Mouse (Mus musculus) intestine, embryonic 15.5 days (tissue): ENCODE data around the gene Tgfbr2. TPM values are rescaled to one million over a fixed set of nuclear protein-coding genes. Genes with fewer than 3 reads are reported as not detected.

ENCODE experiments used
- ATAC-seq: fragments of 200-750 bp; cut with Nextera tagmentation; 2 replicates; pipeline ENCODE4 v1.8.0; 2017; ENCODE audit warnings: moderate TSS enrichment, moderate library complexity
- H3K27ac ChIP-seq: fragments of 300-500 bp; sonication (generic); 2 replicates; pipeline ENCODE4 v1.5.1; 2015; ENCODE audit warnings: mild to moderate bottlenecking, inconsistent platforms
- H3K27me3 ChIP-seq: fragments of 300-500 bp; sonication (generic); replicated peaks from 2 replicates; pipeline ENCODE4 v1.6.1; 2015; ENCODE audit warnings: inconsistent platforms
- H3K36me3 ChIP-seq: fragments of 300-500 bp; sonication (generic); 2 replicates; pipeline ENCODE4 v1.6.1; 2015; ENCODE audit warnings: inconsistent platforms
- H3K4me1 ChIP-seq: fragments of 300-500 bp; sonication (generic); replicated peaks from 2 replicates; pipeline ENCODE4 v1.6.1; 2015; ENCODE audit warnings: inconsistent platforms
- H3K4me2 ChIP-seq: fragments of 300-500 bp; sonication (generic); replicated peaks from 2 replicates; pipeline ENCODE4 v1.6.1; 2015; ENCODE audit warnings: mild to moderate bottlenecking, inconsistent platforms
- H3K4me3 ChIP-seq: fragments of 300-500 bp; sonication (generic); replicated peaks from 2 replicates; pipeline ENCODE4 v1.5.1; 2015; ENCODE audit warnings: inconsistent platforms
- H3K9ac ChIP-seq: fragments of 300-500 bp; sonication (generic); 2 replicates; pipeline ENCODE4 v1.6.1; 2015; ENCODE audit warnings: inconsistent platforms
- H3K9me3 ChIP-seq: fragments of 300-500 bp; sonication (generic); 2 replicates; pipeline ENCODE4 v1.6.1; 2016; ENCODE audit warnings: inconsistent platforms
- WGBS: fragments of 180-500 bp; shearing (Covaris S2); methylation state at CpG from one replicate; pipeline ENCODE4 v1.1.7; 2015; 5-methylcytosine and 5-hydroxymethylcytosine counted together
- polyA plus RNA-seq: library from polyadenylated mRNA; unstranded; fragments of >200 nt; fragmentation: Nextera tagmentation; extraction: Ambion mirVana; gene quantifications from 2 replicates; pipeline ENCODE4 v1.2.1, GENCODE M21; 2015

Gene Tgfbr2
- polyA plus RNA-seq, 1 experiment from 2014 or later, result 31.8 TPM

DNA sequence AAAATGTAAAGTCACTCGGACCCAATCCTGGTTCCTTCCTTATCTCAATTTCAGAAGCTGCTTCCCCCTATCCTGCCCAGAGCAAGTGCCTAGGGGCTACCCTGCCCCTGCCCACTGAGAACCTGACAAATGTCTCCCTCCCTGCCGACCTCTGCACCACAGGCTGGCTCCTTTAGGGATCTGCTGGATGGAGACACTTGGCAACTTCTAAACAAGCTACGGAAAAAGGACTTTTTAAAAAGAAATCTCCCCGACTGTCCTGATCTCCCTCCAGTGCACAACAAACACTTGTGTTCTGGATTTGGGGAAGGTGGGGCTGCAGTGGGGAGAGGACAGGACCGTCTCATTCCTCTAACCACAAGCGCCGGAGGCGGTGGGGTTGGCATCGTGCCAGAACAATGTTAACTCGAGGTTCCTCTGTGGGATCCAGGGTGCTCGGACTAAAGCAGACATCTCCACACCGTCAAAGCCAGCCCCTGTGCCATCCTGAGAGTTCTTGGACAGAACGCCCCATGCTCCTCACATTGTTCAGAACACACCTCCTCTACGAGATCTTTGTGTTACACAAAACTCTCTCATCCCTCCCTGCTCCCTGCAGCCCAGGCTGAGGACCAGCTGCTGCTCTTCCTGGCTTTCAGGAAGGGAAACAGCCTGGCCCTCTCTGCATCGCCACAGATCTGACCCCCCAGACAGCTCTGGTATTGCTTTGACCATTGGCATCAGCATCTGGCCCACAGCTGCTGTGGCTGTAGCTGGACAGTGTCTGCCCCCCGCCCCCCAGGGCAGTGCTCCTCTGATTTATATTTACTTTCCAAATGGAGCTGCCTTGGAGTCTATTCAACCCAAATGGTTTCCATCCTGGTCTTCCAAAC lies 76.2 kb downstream of the Tgfbr2 start:
- Histone ChIP-seq H3K27me3 (no peaks in the 10 kb centered on the region), H3K4me1 (peaks cover 14% of the 10 kb centered on the region), H3K4me2 (no peak overlapping the region), H3K9me3 (no peaks in the 10 kb centered on the region), H3K9ac (0 out of 2 replicates have a peak overlapping the region, but pooled peaks have one; percentile 1), H3K27ac (peak overlapping the region; percentile 75), H3K4me3 (no peak overlapping the region), H3K36me3 (peaks cover 6% of the 10 kb centered on the region; the same call in 1 of the 2 replicates)
- ATAC-seq, result peak; percentile 56
- 41% methylated on average over 16 of the region's 16 CpGs for WGBS

DNA sequence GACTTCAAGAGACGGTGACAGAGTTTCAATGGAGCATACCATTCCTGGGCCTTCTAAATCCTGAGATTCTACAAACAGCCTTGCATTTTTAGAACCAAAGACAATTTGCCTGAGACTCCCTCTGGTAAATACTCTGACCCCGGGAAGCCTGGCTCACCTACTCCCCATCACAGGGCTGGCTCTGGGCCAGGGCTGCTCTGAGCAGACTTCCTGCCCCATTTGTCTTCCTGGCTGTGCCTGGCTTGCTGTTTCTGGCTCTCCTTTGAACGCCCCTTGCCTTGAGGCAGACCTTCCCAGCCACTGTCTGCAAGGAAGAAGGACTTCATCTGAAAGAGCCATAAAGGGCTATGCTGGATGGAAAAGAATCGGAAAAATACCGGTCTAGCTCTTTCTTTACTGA lies 83.2 kb downstream of the Tgfbr2 start:
- 0 out of 2 replicates have a peak, but pooled peaks have one; percentile 39 for ATAC-seq
- peak overlapping the region; percentile 7; the same call in 1 of the 2 replicates for H3K27ac ChIP-seq
- H3K27me3 ChIP-seq, result no peaks in the 10 kb centered on the region
- H3K4me3 ChIP-seq, result no peak overlapping the region
- no peak overlapping the region for H3K9ac ChIP-seq
- H3K36me3 ChIP-seq, result peaks cover 5% of the 10 kb centered on the region
- H3K9me3 ChIP-seq, result no peaks in the 10 kb centered on the region
- no peaks in the 10 kb centered on the region for H3K4me1 ChIP-seq
- WGBS, result 33% methylated on average over 5 of the region's 5 CpGs
- no peak overlapping the region for H3K4me2 ChIP-seq

DNA sequence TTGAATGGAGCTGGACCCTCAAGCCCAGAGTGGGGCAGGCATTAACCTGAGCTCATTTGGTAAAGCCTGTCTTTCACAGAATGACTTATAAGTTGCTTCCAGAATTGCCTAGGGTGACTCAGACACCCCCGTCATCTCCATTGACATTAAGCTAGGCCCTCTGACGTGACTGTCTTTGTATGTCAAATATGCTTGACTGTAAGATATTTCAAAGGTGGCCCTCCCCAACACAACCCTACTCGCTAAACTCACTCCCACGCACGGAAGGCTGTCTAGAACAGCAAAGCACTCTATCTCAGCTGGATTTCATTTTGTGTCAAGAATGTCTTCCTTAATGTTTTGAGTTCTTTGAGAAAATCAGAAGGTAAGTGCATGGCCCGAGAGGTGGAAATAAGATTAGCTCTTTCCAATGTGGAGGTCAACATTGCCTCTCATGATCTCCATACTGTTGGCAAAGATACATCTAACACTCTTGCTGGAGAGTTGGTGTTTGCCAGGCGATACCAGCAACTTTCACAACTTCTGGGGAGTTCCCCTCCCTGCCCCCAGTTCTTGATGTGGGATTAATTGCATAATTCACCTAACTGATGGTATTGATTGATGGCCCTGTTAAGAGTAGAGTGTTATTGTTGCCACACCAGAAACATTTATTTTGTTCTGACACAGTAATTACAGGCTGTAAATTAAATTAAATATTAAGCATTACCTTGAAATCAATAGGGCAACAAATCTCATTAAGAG lies 83.9 kb downstream of the Tgfbr2 start:
- H3K4me1 ChIP-seq, result no peaks in the 10 kb centered on the region
- no peak for ATAC-seq
- H3K4me3 ChIP-seq, result no peak overlapping the region
- peaks cover 5% of the 10 kb centered on the region for H3K36me3 ChIP-seq
- no peaks in the 10 kb centered on the region for H3K9me3 ChIP-seq
- H3K9ac ChIP-seq, result no peak overlapping the region
- no peak overlapping the region for H3K27ac ChIP-seq
- WGBS, result 84% methylated on average over 7 of the region's 7 CpGs
- no peak overlapping the region for H3K4me2 ChIP-seq
- H3K27me3 ChIP-seq, result no peaks in the 10 kb centered on the region

DNA sequence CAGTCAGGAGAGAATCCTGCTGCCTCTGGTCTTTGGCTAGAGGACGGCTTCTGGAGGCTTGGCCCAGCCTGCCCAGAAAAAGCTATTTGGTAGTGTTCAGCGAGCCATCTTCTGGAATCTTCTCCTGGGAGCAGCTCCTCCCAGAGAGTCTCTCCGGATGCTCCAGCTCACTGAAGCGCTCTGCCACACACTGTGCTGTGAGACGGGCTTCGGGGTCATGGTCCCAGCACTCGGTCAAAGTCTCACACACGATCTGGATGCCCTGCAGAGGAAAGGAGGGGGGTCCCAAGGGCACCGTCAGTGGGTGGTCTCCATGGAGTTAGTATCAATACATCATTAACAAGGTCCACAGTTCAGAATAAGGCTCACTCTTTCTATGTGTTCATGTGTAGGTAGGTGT lies 84.9 kb downstream of the Tgfbr2 start:
- Histone ChIP-seq H3K9ac (no peak overlapping the region), H3K4me2 (no peak overlapping the region), H3K27ac (no peak overlapping the region), H3K36me3 (peaks cover 5% of the 10 kb centered on the region), H3K27me3 (no peaks in the 10 kb centered on the region), H3K4me3 (no peak overlapping the region), H3K9me3 (no peaks in the 10 kb centered on the region), H3K4me1 (no peaks in the 10 kb centered on the region)
- ATAC-seq, result no peak
- 91% methylated on average over 9 of the region's 9 CpGs for WGBS

DNA sequence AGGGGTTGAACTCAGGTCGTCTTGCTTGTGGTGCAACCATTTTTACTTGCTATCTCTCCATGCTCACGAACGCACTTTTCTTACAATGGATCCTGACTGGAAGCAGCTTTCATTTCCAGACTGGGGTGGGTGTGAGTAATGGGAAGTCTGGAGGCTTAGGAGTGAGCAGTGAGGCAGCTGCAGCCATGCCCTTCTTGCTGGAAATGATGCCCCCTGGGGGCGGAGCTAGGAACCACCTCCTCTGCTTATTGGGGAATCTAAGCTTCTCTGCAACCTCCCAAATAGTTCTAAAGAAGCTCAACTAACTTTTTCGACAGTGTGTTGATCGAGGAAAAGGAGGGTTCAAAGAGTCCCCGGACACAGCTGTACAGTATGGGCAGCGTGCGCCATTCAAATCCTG lies 86.2 kb downstream of the Tgfbr2 start:
- ATAC-seq, result no peak
- Histone ChIP-seq H3K4me2 (no peak overlapping the region), H3K4me3 (no peak overlapping the region), H3K27me3 (no peaks in the 10 kb centered on the region), H3K4me1 (no peaks in the 10 kb centered on the region), H3K27ac (no peak overlapping the region), H3K36me3 (peaks cover 5% of the 10 kb centered on the region), H3K9me3 (no peaks in the 10 kb centered on the region), H3K9ac (no peak overlapping the region)
- WGBS, result 90% methylated on average over 9 of the region's 9 CpGs

DNA sequence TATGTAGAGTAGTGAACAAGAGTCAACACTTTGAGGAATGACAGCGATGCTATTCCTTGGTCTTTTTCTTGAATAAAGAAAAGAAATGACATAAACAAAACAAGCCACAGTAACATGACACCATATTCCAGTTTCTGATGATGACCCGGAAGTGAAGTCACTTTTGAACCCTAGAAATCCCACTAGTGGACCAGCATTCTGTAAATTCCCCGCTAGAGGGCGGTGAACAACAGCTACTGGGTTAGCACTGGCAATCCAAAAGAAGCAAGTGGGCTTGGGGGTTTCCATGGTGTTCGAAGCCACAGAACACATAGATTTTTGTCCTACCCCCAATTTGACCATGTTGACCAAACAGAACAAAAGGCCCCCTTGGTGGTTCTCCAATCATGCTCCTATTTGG lies 87.3 kb downstream of the Tgfbr2 start:
- ATAC-seq, result no peak
- WGBS, result 29% methylated on average over 5 of the region's 5 CpGs

DNA sequence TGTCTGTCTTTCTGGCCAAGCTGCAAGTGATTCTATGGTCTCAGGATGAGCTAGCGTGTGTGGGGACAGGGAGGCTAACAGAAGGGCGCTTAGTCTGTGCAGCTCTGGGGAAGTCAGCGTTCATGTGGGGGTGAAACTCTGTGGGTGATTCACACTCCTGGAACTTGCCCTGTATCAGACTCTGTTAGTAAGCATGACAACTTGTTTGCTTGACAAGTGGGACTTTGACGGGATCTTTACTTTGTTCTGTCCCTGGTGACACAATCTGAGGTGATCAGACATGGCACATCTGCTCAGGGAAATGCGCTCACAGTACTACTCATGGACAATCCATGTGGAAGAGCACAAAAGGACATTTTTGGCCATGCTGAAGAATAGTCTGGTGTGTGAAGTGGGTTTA lies 87.9 kb downstream of the Tgfbr2 start:
- H3K27ac ChIP-seq, result no peak overlapping the region
- no peak for ATAC-seq
- no peak overlapping the region for H3K9ac ChIP-seq
- H3K4me2 ChIP-seq, result no peak overlapping the region
- no peaks in the 10 kb centered on the region for H3K4me1 ChIP-seq
- no peaks in the 10 kb centered on the region for H3K9me3 ChIP-seq
- H3K36me3 ChIP-seq, result peaks cover 5% of the 10 kb centered on the region; the same call in 1 of the 2 replicates
- WGBS, result 86% methylated on average over 5 of the region's 5 CpGs
- no peaks in the 10 kb centered on the region for H3K27me3 ChIP-seq
- no peak overlapping the region for H3K4me3 ChIP-seq

More for the DNA sequence above, 87.3 kb downstream of the Tgfbr2 start:
- H3K4me1 ChIP-seq, result no peaks in the 10 kb centered on the region
- no peak overlapping the region for H3K27ac ChIP-seq
- no peaks in the 10 kb centered on the region for H3K27me3 ChIP-seq
- H3K9ac ChIP-seq, result no peak overlapping the region
- H3K36me3 ChIP-seq, result peaks cover 5% of the 10 kb centered on the region
- no peaks in the 10 kb centered on the region for H3K9me3 ChIP-seq
- no peak overlapping the region for H3K4me2 ChIP-seq
- H3K4me3 ChIP-seq, result no peak overlapping the region

DNA sequence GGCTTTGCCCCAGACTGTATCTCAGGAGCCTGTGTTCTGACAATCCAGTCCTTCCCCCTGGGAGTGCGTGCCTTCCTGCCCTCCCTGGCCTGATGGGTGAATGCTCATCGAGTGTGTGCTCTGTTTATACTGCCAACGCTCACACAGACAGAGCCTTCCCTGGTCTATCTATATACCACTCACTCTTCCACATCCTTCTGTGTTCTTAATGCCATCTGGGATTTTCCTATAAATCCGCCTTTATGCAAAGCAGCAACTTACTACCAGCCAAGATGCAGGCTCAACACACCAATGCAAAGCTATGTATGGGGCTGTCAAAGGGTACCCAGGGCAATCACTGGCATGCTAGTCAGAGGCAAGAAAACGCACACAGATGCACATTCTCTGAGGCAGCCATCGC lies 89.2 kb downstream of the Tgfbr2 start:
- H3K36me3 ChIP-seq, result peaks cover 5% of the 10 kb centered on the region; the same call in 1 of the 2 replicates
- no peak overlapping the region for H3K4me2 ChIP-seq
- H3K4me1 ChIP-seq, result no peaks in the 10 kb centered on the region
- no peak overlapping the region for H3K9ac ChIP-seq
- H3K9me3 ChIP-seq, result no peaks in the 10 kb centered on the region
- H3K4me3 ChIP-seq, result no peak overlapping the region
- 77% methylated on average over 6 of the region's 6 CpGs for WGBS
- no peaks in the 10 kb centered on the region for H3K27me3 ChIP-seq
- H3K27ac ChIP-seq, result no peak overlapping the region
- ATAC-seq, result no peak

DNA sequence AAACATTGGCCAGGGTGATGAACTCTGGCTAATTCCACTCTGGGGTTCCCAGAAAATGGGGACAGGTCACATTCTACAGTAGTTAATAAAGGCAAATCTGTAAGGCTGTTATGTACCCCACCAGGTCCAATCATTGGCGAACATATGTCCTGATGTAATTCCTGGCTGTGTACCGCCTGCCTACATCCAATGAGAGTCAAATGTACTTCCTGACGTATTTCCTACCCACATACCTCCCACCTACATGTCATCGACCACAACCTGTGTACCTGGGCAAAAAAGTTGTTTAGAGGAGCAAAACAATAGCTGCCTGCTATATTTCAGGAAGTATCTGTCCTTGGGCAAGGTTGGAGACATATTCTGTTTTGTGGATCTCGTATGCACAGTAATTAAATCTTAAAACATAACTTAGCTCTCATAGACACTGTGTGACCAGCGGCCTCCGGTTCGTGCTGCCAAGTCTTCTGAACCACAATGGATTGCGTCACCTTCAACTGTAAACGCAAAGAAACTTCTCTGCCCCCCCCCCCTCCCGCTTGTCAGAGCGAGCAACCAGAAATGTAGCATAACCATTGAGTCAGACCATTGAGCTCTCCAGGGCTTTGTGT lies 90.7 kb downstream of the Tgfbr2 start:
- H3K9ac ChIP-seq, result no peak overlapping the region
- no peaks in the 10 kb centered on the region for H3K36me3 ChIP-seq
- ATAC-seq, result no peak
- no peak overlapping the region for H3K4me3 ChIP-seq
- no peaks in the 10 kb centered on the region for H3K4me1 ChIP-seq
- H3K27me3 ChIP-seq, result no peaks in the 10 kb centered on the region
- no peak overlapping the region for H3K4me2 ChIP-seq
- H3K9me3 ChIP-seq, result no peaks in the 10 kb centered on the region
- 81% methylated on average over 12 of the region's 12 CpGs for WGBS
- H3K27ac ChIP-seq, result no peak overlapping the region

DNA sequence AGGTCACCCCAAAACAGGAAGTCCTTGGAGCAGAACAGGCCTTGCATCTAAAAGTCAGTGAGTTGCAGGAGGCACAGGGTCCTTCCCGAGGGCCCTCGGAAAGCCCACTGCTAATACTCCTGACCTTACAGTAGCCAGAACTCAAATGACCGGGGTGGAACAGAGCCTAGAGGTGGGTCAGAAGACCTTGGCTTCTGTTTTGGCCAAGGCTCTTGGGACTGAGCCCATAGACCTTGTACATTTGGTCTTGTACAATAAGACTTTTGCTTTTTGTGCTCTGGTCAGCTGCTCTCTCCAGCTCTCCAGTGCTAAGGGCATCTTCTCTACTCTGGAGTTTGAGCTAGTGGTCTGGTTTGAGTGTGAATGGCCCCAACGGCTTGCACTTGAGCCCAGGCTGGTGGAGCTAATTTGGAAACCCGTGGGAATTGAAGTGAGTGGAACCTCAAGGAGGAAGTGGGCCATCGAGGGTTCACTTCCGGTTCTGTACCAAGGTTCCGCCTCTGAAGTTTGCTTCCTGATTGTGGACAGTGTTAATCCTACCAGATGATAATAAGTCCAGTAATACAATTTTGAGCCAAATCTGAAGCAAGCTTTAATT lies 91.3 kb downstream of the Tgfbr2 start:
- no peak for ATAC-seq
- H3K27me3 ChIP-seq, result no peaks in the 10 kb centered on the region

DNA sequence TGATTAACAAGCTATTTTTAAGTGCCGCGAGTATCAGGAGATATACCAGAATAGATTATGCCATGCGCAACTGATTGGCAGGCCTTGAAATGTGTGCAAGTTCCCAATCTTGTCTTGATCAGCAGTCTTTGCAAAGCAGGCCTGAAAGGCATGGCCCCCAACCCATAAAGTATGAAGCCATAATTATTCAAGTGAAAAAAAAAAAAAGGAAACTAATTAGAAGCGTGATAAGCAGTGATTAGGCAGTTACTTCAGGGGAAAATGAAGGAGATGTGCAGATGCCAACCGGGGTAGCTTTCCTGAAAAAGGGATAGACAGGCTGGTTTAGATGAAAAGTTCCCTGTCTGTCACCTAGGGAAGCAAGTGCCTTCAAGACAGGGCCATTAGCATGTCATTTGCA lies 91.9 kb downstream of the Tgfbr2 start:
- no peaks in the 10 kb centered on the region for H3K9me3 ChIP-seq
- H3K4me3 ChIP-seq, result no peak overlapping the region
- no peak overlapping the region for H3K9ac ChIP-seq
- no peaks in the 10 kb centered on the region for H3K36me3 ChIP-seq
- H3K27ac ChIP-seq, result no peak overlapping the region
- no peaks in the 10 kb centered on the region for H3K27me3 ChIP-seq
- 91% methylated on average over 5 of the region's 5 CpGs for WGBS
- ATAC-seq, result no peak
- H3K4me1 ChIP-seq, result no peaks in the 10 kb centered on the region
- no peak overlapping the region for H3K4me2 ChIP-seq

More for the DNA sequence above, 91.3 kb downstream of the Tgfbr2 start:
- Histone ChIP-seq H3K4me1 (no peaks in the 10 kb centered on the region), H3K4me2 (no peak overlapping the region), H3K36me3 (no peaks in the 10 kb centered on the region), H3K9me3 (no peaks in the 10 kb centered on the region), H3K27ac (no peak overlapping the region), H3K9ac (no peak overlapping the region), H3K4me3 (no peak overlapping the region)
- 88% methylated on average over 8 of the region's 8 CpGs for WGBS

DNA sequence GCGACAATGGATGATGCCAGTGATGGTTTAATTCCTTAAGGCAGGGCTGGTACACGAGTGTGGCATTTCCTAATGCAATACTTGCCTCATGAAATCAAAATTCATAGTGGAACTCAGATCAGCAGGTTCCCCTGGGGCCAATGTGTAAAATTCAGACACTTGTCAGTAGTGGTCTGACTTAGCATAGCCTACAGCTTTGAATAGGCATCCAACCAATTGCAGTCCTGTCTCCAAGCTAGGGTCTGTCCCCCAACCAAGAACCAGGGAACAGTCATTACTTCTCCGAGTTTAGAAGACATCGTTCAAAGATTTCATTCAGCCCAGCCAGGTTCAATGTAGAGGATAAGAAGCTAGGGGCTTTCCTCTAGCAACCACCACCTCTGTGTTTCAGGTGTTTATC lies 93.4 kb downstream of the Tgfbr2 start:
- Histone ChIP-seq H3K9me3 (no peaks in the 10 kb centered on the region), H3K27ac (no peak overlapping the region), H3K4me2 (no peak overlapping the region), H3K9ac (no peak overlapping the region), H3K36me3 (no peaks in the 10 kb centered on the region), H3K27me3 (no peaks in the 10 kb centered on the region), H3K4me3 (no peak overlapping the region), H3K4me1 (no peaks in the 10 kb centered on the region)
- ATAC-seq, result no peak
- WGBS, result 86% methylated on average over 4 of the region's 4 CpGs
